Mouse (Mus musculus) cerebellum, adult 2 months (tissue): ENCODE results near the gene Sorl1.

Source experiments
- CTCF ChIP-seq: fragments of 200-500 bp; IDR thresholded peaks from 2 replicates; pipeline ENCODE4 v1.5.1; 2011; ENCODE audit warnings: low read depth, mild to moderate bottlenecking, control low read depth, low read length, moderate library complexity, borderline replicate concordance; ENCODE audit not compliant: insufficient read depth
- POLR2A ChIP-seq: fragments of 200-500 bp; IDR thresholded peaks from 2 replicates; pipeline ENCODE4 v1.6.1; 2011; ENCODE audit warnings: low read length, control low read depth, borderline replicate concordance; ENCODE audit not compliant: insufficient read depth

- no peak for TF ChIP-seq CTCF
- TF ChIP-seq POLR2A, result no peak
Measured at GRCm38 (mm10) chr9:41968673-41969460, 155.2 kb downstream of the Sorl1 start.
